Mouse (Mus musculus): Measurements from ENCODE around the gene Krtap1-3. TPM values are rescaled to one million over a fixed set of nuclear protein-coding genes. Genes with fewer than 3 reads are reported as not detected.
"Not testable (repeated sequence)": the region's sequence is repeated elsewhere in the genome, so short reads cannot be mapped to it uniquely, and the experiment has no call there.

The Krtap1-3 gene
- not detected in 2 replicates for polyA plus RNA-seq (2015; fragmentation: Nextera tagmentation; extraction: Ambion mirVana)

DNA sequence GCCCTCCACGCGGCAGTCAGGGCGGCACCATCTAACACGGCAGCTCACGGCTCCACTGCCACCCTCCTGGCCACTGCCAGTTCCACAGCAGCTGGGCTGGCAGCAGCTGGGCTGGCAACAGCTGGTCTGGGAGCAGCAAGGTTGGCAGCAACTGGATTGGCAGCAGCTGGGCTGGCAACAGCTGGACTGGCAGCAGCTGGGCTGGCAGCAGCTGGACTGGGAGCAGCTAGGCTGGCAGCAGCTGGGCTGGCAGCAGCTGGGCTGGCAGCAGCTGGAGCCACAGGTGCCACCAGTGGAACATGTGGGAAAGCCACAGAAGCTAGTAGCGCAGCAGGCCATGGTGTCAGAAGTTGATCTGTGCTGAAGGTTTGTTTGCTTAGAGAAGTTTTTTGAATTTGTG lies at the start of gene Krtap1-3:
TSS of gene Krtap1-3 (minus strand) at position 359 of the 400 bp plus-strand sequence.
- Histone ChIP-seq H3K4me2 (no peak within 1 kb of the TSS), H3K27me3 (no peaks in the 10 kb centered on the region), H3K4me1 (replicated peaks) (no peaks in the 10 kb centered on the region), H3K36me3 (no peaks in the 10 kb centered on the region), H3K4me3 (replicated peaks) (no peak within 1 kb of the TSS), H3K9me3 (replicated peaks) (no peaks in the 10 kb centered on the region), H3K9ac (no peak within 1 kb of the TSS), H3K27ac (no peak within 1 kb of the TSS)
- no peak for ATAC-seq (ENCODE audit: low read depth)
- no peak for DNase-seq
- WGBS (ENCODE audit: insufficient replicate concordance) = 75% methylated on average over 6 of the region's 6 CpGs

DNA sequence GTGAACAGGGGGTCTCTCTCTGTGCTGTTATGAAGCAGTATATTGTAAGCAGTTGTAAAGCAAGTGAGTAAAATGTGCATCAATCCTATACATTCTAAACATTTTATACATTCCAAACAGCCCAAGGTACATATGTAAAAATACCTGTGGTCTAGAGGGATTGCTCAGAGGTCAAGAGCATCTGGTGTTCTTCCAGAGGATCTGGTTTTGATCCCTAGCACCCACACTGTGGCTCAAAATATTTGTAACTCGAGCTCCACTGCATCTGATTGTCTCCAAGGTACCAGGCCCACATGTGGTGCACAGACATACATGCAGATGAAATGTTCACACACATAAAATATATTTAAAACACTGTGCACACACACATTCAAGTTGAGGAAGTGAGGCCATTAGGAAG lies 49.8 kb upstream of the Krtap1-3 start:
- H3K4me3 ChIP-seq (replicated peaks) = no peak overlapping the region

DNA sequence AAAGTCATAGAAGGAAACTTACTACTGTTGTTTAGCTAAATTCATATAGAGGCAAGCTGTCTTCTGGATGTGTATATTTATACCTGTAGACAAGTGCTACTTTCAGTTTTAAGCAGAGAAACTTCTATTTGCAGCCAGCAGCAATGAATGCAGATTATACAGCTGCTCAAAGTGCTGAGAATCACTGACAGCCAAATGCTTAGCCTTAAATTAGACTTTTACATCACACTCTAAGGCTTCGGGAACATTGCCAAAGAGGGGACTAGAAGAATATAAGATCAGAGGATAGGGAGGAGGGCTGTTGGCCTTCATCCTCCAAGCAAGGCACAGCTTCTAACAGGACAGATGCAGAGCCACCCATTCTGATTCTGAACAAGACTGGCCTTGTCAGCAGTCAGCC lies 45.9 kb upstream of the Krtap1-3 start:
- Histone ChIP-seq H3K9me3 (replicated peaks) (no peaks in the 10 kb centered on the region), H3K9ac (no peak overlapping the region), H3K4me1 (replicated peaks) (no peaks in the 10 kb centered on the region), H3K4me3 (replicated peaks) (no peak overlapping the region), H3K4me2 (no peak overlapping the region), H3K27ac (no peak overlapping the region), H3K27me3 (no peaks in the 10 kb centered on the region), H3K36me3 (no peaks in the 10 kb centered on the region)
- WGBS (ENCODE audit: insufficient replicate concordance) = 61% methylated on average over 1 of the region's 1 CpGs
- ATAC-seq (ENCODE audit: low read depth) = no peak
- DNase-seq = no peak

More for the DNA sequence above, 49.8 kb upstream of the Krtap1-3 start:
- H3K4me2 ChIP-seq = no peak overlapping the region
- H3K4me1 ChIP-seq (replicated peaks) = no peaks in the 10 kb centered on the region
- DNase-seq (no peak), ATAC-seq (ENCODE audit: low read depth) (no peak)
- no peaks in the 10 kb centered on the region for H3K27me3 ChIP-seq
- H3K9me3 ChIP-seq (replicated peaks) = no peaks in the 10 kb centered on the region
- whole genome bisulfite sequencing (ENCODE audit: insufficient replicate concordance) = 0% methylated on average over 1 of the region's 1 CpGs
- no peak overlapping the region for H3K27ac ChIP-seq
- H3K9ac ChIP-seq = no peak overlapping the region
- H3K36me3 ChIP-seq = no peaks in the 10 kb centered on the region

DNA sequence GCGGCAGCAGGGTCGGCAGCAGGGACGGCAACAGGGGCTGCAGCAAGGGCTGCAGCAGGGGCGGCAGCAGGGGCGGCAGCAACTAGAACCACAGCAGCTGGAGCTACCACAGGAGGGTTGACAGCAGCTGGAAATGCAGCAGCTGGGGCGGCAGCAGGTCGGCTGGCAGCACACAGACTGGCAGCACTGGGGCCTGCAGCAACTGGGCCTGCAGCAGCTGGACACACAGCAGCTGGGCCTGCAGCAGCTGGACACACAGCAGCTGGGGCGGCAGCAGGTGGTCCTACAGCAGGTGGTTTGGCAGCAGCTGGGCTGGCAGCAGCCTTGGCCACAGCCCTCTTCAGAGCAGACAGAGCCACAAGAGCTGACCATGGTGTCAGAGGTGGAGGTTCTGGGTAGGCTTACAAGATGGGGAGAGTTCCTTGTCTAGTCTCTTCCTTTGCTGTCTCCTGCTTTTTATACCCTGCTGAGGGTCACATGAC lies 43.6 kb upstream of the Krtap1-3 start, which contains the start of gene Krtap4-2:
TSS of gene Krtap4-2 (minus strand) at position 432 of the 482 bp plus-strand sequence.
- Histone ChIP-seq H3K9me3 (replicated peaks) (no peaks in the 10 kb centered on the region), H3K9ac (no peak within 1 kb of the TSS), H3K4me1 (replicated peaks) (no peaks in the 10 kb centered on the region), H3K4me2 (no peak within 1 kb of the TSS), H3K4me3 (replicated peaks) (no peak within 1 kb of the TSS), H3K27ac (no peak within 1 kb of the TSS), H3K27me3 (no peaks in the 10 kb centered on the region), H3K36me3 (no peaks in the 10 kb centered on the region)
- 24% methylated on average over 8 of the region's 8 CpGs for WGBS (ENCODE audit: insufficient replicate concordance)
- no peak for ATAC-seq (ENCODE audit: low read depth)
- DNase-seq = no peak

DNA sequence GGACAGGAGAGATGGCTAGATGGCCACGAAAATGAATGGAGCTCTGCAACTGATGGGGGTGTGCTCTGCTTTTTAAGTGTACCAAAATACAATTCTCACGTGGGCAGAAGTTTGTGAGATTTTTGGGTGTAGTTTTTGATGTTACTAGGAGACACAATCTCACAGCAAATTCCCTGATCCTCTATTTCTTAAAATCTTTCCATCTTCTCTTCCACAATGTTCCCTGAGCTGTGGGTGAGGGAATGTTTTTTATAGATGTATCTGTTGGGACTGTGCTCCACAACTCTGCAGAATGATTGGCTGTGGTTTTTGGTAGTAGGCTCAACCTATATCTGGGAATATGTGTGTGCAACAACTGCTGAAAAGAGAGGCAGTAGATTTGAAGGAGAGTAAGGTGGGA lies 42.2 kb upstream of the Krtap1-3 start:
- no peaks in the 10 kb centered on the region for H3K4me1 ChIP-seq (replicated peaks)
- H3K27me3 ChIP-seq = no peaks in the 10 kb centered on the region
- no peak overlapping the region for H3K4me3 ChIP-seq (replicated peaks)
- WGBS (ENCODE audit: insufficient replicate concordance) = 44% methylated on average over 2 of the region's 2 CpGs
- no peak overlapping the region for H3K9ac ChIP-seq
- H3K4me2 ChIP-seq = no peak overlapping the region
- ATAC-seq (ENCODE audit: low read depth) (no peak), DNase-seq (no peak)
- H3K36me3 ChIP-seq = no peaks in the 10 kb centered on the region
- H3K27ac ChIP-seq = no peak overlapping the region
- no peaks in the 10 kb centered on the region for H3K9me3 ChIP-seq (replicated peaks)

DNA sequence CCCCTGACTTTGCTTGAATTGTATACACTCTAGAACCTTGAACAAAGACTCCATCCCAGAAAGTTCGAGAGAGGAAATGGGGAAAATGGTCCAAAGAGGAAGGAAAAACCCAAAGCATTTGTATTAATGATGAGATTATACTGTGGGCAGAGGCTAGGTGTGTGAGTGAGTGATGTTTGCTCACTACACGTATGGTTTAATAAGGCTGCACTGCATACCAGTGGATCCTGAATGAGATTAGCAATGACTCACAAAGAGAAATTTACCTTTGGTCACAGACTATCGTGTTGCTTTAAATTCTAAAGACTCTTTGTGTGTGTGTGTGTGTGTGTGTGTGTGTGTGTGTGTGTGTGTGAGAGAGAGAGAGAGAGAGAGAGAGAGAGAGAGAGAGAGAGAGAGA lies 39.8 kb upstream of the Krtap1-3 start:
- no peak for ATAC-seq (ENCODE audit: low read depth)
- WGBS (ENCODE audit: insufficient replicate concordance) = 50% methylated on average over 3 of the region's 3 CpGs
- H3K4me2 ChIP-seq = no peak overlapping the region

DNA sequence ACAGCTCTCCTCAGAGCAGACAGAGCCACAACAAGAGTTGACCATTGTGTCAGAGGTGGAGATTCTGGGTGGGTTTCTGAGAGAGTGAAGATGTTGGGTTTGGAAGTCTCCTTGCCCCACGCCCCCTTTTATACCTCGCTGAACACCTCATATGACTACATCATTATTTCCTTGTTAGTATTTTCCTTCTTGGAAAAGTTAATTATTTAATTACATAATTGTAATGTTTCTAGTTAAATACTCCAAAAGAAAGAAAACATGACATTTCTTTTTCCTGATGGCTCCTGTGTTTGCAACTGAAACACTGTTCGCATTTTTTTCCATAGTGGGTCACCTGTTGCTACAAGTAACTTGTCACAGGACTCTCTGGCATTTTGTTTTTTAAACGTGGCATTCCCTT lies 37.0 kb upstream of the Krtap1-3 start, which contains the start of gene Krtap4-1:
TSS of gene Krtap4-1 (minus strand) at position 101 of the 400 bp plus-strand sequence.
- Histone ChIP-seq H3K27me3 (no peaks in the 10 kb centered on the region), H3K4me2 (no peak within 1 kb of the TSS), H3K4me1 (replicated peaks) (no peaks in the 10 kb centered on the region), H3K9ac (no peak within 1 kb of the TSS), H3K4me3 (replicated peaks) (no peak within 1 kb of the TSS), H3K27ac (no peak within 1 kb of the TSS), H3K36me3 (no peaks in the 10 kb centered on the region), H3K9me3 (replicated peaks) (no peaks in the 10 kb centered on the region)
- DNase-seq = no peak
- no peak for ATAC-seq (ENCODE audit: low read depth)
- 62% methylated on average over 4 of the region's 4 CpGs for WGBS (ENCODE audit: insufficient replicate concordance)

More for the DNA sequence above, 39.8 kb upstream of the Krtap1-3 start:
- Histone ChIP-seq H3K4me1 (replicated peaks) (no peaks in the 10 kb centered on the region), H3K9me3 (replicated peaks) (no peaks in the 10 kb centered on the region), H3K27ac (no peak overlapping the region), H3K4me3 (replicated peaks) (no peak overlapping the region), H3K27me3 (no peaks in the 10 kb centered on the region), H3K36me3 (no peaks in the 10 kb centered on the region), H3K9ac (no peak overlapping the region)
- no peak for DNase-seq

DNA sequence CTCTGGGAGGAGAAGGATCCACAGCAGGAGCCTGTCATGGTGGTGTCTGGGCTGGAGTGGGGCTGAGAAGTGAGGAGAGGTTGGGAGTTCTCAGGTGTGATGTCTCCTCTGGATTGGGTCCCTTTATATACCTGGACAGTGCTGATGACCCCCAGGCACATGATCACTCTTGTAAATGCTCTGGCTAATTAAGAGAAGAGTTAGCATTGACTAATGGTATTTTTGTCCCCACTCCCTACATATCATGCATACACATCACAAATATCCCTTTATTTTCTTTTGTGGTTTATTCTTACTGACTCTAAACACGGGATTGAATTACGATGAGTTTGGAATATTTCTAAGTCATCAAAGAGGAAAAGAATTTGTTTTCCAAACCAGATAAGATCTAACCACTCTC lies 29.2 kb upstream of the Krtap1-3 start, which contains the start of gene Gm11562:
TSS of gene Gm11562 (minus strand) at position 101 of the 400 bp plus-strand sequence.
- no peaks in the 10 kb centered on the region for H3K27me3 ChIP-seq
- H3K9me3 ChIP-seq (replicated peaks) = no peaks in the 10 kb centered on the region
- no peak within 1 kb of the TSS for H3K9ac ChIP-seq
- 57% methylated on average over 2 of the region's 2 CpGs for whole genome bisulfite sequencing (ENCODE audit: insufficient replicate concordance)
- H3K4me3 ChIP-seq (replicated peaks) = no peak within 1 kb of the TSS
- no peaks in the 10 kb centered on the region for H3K36me3 ChIP-seq
- no peak within 1 kb of the TSS for H3K27ac ChIP-seq
- no peak for DNase-seq
- no peak within 1 kb of the TSS for H3K4me2 ChIP-seq
- no peaks in the 10 kb centered on the region for H3K4me1 ChIP-seq (replicated peaks)
- ATAC-seq (ENCODE audit: low read depth) = no peak

DNA sequence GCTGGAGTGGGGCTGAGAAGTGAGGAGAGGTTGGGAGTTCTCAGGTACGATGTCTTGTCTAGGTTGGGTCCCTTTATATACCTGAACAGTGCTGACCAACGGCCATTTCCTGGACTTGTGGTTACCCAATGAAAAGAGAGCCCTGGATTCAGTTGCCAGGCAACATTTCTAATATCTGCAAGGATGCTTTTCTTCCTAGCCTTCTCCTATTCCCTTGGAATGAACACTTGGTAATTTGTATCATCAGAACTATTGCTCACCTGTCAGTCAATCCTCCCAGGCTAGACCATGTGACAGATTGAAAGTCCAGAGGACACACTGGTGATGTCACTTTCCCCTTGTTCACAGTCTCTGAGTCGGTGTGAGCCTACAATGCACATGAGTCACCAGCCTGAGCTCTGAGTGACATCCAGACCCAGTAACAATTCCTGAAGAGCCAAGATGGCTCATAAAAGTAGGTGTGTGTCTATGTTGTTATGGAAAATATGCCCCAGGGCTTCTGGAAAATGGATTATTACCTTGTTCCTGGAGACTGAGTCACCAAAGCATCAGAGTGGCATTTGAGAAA lies 23.7 kb upstream of the Krtap1-3 start, which contains the start of gene Krtap2-4:
TSS of gene Krtap2-4 (minus strand) at position 51 of the 568 bp plus-strand sequence.
- Histone ChIP-seq H3K36me3 (no peaks in the 10 kb centered on the region), H3K4me1 (replicated peaks) (no peaks in the 10 kb centered on the region), H3K27ac (no peak within 1 kb of the TSS), H3K4me3 (replicated peaks) (no peak within 1 kb of the TSS), H3K4me2 (no peak within 1 kb of the TSS), H3K27me3 (no peaks in the 10 kb centered on the region), H3K9me3 (replicated peaks) (no peaks in the 10 kb centered on the region), H3K9ac (no peak within 1 kb of the TSS)
- WGBS (ENCODE audit: insufficient replicate concordance) = 45% methylated on average over 3 of the region's 3 CpGs
- ATAC-seq (ENCODE audit: low read depth) (no peak), DNase-seq (no peak)

DNA sequence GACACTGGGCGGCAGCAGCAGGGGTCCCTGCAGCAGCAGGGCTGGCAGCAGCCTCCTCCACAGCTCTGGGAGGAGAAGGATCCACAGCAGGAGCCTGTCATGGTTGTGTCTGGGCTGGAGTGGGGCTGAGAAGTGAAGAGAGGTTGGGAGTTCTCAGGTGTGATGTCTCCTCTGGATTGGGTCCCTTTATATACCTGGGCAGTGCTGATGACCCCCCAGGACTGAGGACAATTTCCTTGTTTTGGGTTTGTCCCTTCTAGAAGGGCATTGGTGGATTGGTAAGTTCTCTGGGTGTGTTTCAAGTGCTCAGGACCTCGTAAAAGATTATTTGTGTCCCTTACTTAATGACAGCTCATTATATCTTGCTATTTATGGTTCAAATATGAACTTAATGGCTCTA lies 18.9 kb upstream of the Krtap1-3 start, which contains the start of gene Gm11937:
TSS of gene Gm11937 (minus strand) at position 101 of the 400 bp plus-strand sequence.
- not testable (repeated sequence) for H3K4me1 ChIP-seq (replicated peaks); H3K4me3 ChIP-seq (replicated peaks); H3K36me3 ChIP-seq; H3K9ac ChIP-seq; DNase-seq; ATAC-seq (ENCODE audit: low read depth); H3K27ac ChIP-seq; H3K9me3 ChIP-seq (replicated peaks); H3K4me2 ChIP-seq; H3K27me3 ChIP-seq
- 48% methylated on average over 1 of the region's 2 CpGs for WGBS (ENCODE audit: insufficient replicate concordance)

DNA sequence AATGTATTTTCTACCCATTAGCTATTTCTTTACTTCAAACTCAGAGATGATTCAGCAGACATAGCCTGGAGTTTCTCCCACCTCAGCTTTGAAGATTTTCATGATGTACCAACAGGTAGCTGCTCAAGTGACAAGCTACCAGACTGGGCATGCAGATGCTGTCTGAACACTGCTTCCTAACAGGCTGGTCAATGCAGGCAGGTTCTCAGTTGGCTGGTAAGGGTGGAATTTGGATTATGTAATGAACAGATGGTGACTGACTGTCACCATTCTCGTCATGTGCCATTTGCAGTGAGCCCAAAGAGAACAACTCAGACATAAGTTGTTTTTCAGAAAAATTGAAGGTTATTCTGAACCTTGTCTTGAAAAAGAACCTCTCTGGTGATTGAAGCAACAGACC lies 18.0 kb upstream of the Krtap1-3 start:
- Histone ChIP-seq H3K9me3 (replicated peaks) (no peaks in the 10 kb centered on the region), H3K27me3 (no peaks in the 10 kb centered on the region), H3K4me2 (no peak overlapping the region), H3K9ac (no peak overlapping the region), H3K4me1 (replicated peaks) (no peaks in the 10 kb centered on the region), H3K4me3 (replicated peaks) (no peak overlapping the region), H3K27ac (no peak overlapping the region), H3K36me3 (no peaks in the 10 kb centered on the region)
- WGBS (ENCODE audit: insufficient replicate concordance) = 43% methylated on average over 1 of the region's 1 CpGs
- DNase-seq (no peak), ATAC-seq (ENCODE audit: low read depth) (no peak)

DNA sequence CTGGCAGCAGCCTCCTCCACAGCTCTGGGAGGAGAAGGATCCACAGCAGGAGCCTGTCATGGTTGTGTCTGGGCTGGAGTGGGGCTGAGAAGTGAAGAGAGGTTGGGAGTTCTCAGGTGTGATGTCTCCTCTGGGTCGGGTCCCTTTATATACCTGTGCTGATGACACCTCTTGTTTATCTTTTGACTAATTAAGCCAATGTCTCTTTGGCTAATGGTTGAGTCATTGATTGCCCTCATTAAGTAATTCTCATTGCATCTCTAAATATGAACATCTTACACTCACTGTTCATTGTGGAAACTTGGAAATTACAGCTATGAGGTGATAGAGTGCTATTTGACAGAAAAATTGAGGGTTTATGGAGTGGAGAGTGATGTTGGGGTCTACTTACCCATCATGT lies 12.1 kb upstream of the Krtap1-3 start, which contains the start of gene Gm11938:
TSS of gene Gm11938 (minus strand) at position 101 of the 400 bp plus-strand sequence.
- H3K4me1 ChIP-seq (replicated peaks); H3K36me3 ChIP-seq; H3K27ac ChIP-seq; DNase-seq; H3K4me3 ChIP-seq (replicated peaks); H3K9me3 ChIP-seq (replicated peaks); ATAC-seq (ENCODE audit: low read depth); H3K27me3 ChIP-seq; H3K9ac ChIP-seq; H3K4me2 ChIP-seq: not testable (repeated sequence)
- 35% methylated on average over 1 of the region's 1 CpGs for WGBS (ENCODE audit: insufficient replicate concordance)
